Mouse (Mus musculus): ENCODE measurements around the gene Gm16181. TPM values are rescaled to one million over a fixed set of nuclear protein-coding genes. Genes with fewer than 3 reads are reported as not detected.

Gene Gm16181
- polyA plus RNA-seq, 1 experiment from 2014 or later = 0.38 TPM

GRCm38 (mm10) chr17:35262664-35263522, 42.3 kb downstream of the Gm16181 start, which contains the start of gene H2-D1:
TSS of gene H2-D1 (plus strand) at chr17:35262730.
- Histone ChIP-seq H3K36me3 (ENCODE audit: control insufficient read depth, insufficient read depth, low read length) (no peaks in the 10 kb centered on the region), H3K27ac (ENCODE audit: low read length) (no peak within 1 kb of the TSS), H3K9ac (ENCODE audit: low read depth, low read length) (peak within 1 kb of the TSS; percentile 79), H3K4me3 (ENCODE audit: low read depth, low read length) (peak within 1 kb of the TSS; percentile 72), H3K27me3 (ENCODE audit: control insufficient read depth, insufficient read depth, low read depth, low read length) (peaks cover 2% of the 10 kb centered on the region; the same call in 1 of the 2 replicates), H3K4me1 (ENCODE audit: control insufficient read depth, insufficient read depth, low read length) (peaks cover 2% of the 10 kb centered on the region; the same call in 1 of the 2 replicates), H3K9me3 (replicated peaks; ENCODE audit: control insufficient read depth, low read length, poor library complexity, severe bottlenecking) (no peaks in the 10 kb centered on the region), H3K4me2 (ENCODE audit: low read length) (peak within 1 kb of the TSS; percentile 85)
- WGBS = under 1% methylated on average over 58 of the region's 73 CpGs
- peak; percentile 91 for ATAC-seq

DNA sequence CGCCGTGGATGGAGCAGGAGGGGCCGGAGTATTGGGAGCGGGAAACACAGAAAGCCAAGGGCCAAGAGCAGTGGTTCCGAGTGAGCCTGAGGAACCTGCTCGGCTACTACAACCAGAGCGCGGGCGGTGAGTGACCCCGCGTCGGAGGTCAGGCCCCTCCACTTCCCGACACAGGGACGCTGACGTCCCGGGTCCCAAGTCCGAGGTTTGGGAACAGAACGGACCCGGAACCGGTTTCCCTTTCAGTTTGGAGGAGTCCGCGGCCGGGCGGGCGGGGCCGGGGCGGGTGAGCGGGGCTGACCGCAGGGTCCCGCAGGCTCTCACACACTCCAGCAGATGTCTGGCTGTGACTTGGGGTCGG, 42.9 kb downstream of the Gm16181 start:
- Histone ChIP-seq H3K27ac (ENCODE audit: low read length) (no peak overlapping the region), H3K27me3 (ENCODE audit: control insufficient read depth, insufficient read depth, low read depth, low read length) (peaks cover 2% of the 10 kb centered on the region; the same call in 1 of the 2 replicates), H3K9ac (ENCODE audit: low read depth, low read length) (peak overlapping the region; percentile 79), H3K9me3 (replicated peaks; ENCODE audit: control insufficient read depth, low read length, poor library complexity, severe bottlenecking) (no peaks in the 10 kb centered on the region), H3K4me1 (ENCODE audit: control insufficient read depth, insufficient read depth, low read length) (peaks cover 2% of the 10 kb centered on the region; the same call in 1 of the 2 replicates), H3K4me3 (ENCODE audit: low read depth, low read length) (peak overlapping the region; percentile 72), H3K36me3 (ENCODE audit: control insufficient read depth, insufficient read depth, low read length) (no peaks in the 10 kb centered on the region), H3K4me2 (ENCODE audit: low read length) (peak overlapping the region; percentile 85)
- under 1% methylated on average over 31 of the region's 31 CpGs for WGBS
- ATAC-seq = peak; percentile 54; the same call in 1 of the 2 replicates

DNA sequence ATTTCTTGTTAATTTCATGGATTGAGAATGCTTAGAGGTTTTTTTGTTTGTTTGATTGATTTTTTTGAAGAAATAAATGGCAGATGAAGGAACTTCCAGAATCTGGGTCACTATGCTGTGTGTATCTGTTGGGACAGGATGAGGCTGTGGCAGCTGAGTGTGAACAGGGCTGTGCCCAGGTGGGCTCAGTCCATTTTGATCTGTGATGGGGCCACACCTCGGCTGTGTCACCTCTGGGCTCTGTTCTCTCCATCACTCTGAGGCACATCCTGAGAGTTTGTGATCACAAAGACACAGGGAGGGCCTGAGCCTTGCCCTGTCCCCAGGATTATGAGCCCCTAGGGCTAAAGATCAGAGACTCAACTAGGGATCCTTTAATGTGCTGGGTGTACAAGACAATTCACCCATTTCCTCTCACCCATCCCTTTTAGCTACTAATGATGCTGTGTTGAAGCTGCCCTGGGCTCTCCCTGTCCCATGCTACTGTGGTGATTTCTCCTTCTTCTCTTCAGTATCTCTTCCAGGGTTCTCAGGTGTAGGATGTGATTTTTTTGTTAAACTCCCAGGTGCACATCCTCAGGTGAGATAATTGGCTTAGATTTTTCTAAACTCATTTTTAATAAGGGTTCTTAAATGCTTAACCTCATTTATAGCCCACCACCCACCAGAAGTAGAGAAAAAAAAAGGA, 46.9 kb downstream of the Gm16181 start:
- ATAC-seq = no peak
- 85% methylated on average over 1 of the region's 1 CpGs for WGBS
- H3K4me3 ChIP-seq (ENCODE audit: low read depth, low read length) = no peak overlapping the region

DNA sequence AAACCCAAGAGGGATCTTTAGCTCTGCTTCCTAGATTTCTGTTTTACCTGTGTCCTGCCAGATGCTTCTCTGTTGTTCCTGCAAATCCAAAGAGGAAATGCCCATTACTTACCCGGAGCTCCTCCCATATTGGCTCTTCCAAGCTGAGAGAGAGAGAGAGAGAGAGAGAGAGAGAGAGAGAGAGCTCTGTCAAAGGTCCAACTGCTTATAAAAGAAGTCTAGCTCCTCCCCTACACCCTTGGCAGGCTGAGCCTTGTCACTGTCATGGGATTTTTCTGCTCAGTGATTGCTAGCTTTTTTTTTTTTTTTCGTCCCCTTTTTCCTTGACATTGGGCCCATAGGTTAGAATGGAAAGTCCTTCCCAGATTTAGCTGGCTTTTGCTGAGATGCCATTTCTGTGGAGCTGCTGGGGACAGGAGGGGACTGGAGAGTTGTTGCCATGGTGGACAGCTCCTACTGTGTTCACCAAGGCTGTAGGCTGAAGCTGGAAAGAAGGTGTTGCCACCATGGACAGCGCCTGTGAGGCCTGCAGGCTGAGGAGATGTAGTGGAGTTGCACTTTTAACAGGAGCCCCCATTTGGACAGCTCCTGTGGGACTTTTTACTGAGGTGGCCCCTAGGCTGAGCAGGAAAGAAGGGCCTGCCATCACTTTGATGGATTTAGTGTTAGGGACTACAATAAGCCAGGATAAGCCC, 49.2 kb downstream of the Gm16181 start:
- H3K27me3 ChIP-seq (ENCODE audit: control insufficient read depth, insufficient read depth, low read depth, low read length) = no peaks in the 10 kb centered on the region
- H3K9me3 ChIP-seq (replicated peaks; ENCODE audit: control insufficient read depth, low read length, poor library complexity, severe bottlenecking) = 0 out of 2 replicates have a peak, but pooled peaks cover 2% of the 10 kb centered on the region
- WGBS = 19% methylated on average over 3 of the region's 3 CpGs

More for the DNA sequence above, 46.9 kb downstream of the Gm16181 start:
- Histone ChIP-seq H3K9ac (ENCODE audit: low read depth, low read length) (no peak overlapping the region), H3K9me3 (replicated peaks; ENCODE audit: control insufficient read depth, low read length, poor library complexity, severe bottlenecking) (no peaks in the 10 kb centered on the region), H3K4me2 (ENCODE audit: low read length) (no peak overlapping the region), H3K27ac (ENCODE audit: low read length) (no peak overlapping the region), H3K4me1 (ENCODE audit: control insufficient read depth, insufficient read depth, low read length) (peaks cover under 1% of the 10 kb centered on the region; the same call in 1 of the 2 replicates), H3K27me3 (ENCODE audit: control insufficient read depth, insufficient read depth, low read depth, low read length) (no peaks in the 10 kb centered on the region), H3K36me3 (ENCODE audit: control insufficient read depth, insufficient read depth, low read length) (no peaks in the 10 kb centered on the region)

GRCm38 (mm10) chr17:35272249-35272648, 51.6 kb downstream of the Gm16181 start:
- Histone ChIP-seq H3K4me1 (ENCODE audit: control insufficient read depth, insufficient read depth, low read length) (peaks cover 3% of the 10 kb centered on the region; the same call in 1 of the 2 replicates), H3K4me2 (ENCODE audit: low read length) (no peak overlapping the region), H3K36me3 (ENCODE audit: control insufficient read depth, insufficient read depth, low read length) (no peaks in the 10 kb centered on the region), H3K9me3 (replicated peaks; ENCODE audit: control insufficient read depth, low read length, poor library complexity, severe bottlenecking) (0 out of 2 replicates have a peak, but pooled peaks cover 2% of the 10 kb centered on the region), H3K9ac (ENCODE audit: low read depth, low read length) (no peak overlapping the region), H3K4me3 (ENCODE audit: low read depth, low read length) (no peak overlapping the region), H3K27me3 (ENCODE audit: control insufficient read depth, insufficient read depth, low read depth, low read length) (no peaks in the 10 kb centered on the region; the same call in 1 of the 2 replicates), H3K27ac (ENCODE audit: low read length) (no peak overlapping the region)
- WGBS = 71% methylated on average over 3 of the region's 3 CpGs
- ATAC-seq = no peak

More for the DNA sequence above, 49.2 kb downstream of the Gm16181 start:
- no peak overlapping the region for H3K4me3 ChIP-seq (ENCODE audit: low read depth, low read length)
- H3K4me2 ChIP-seq (ENCODE audit: low read length) = no peak overlapping the region
- H3K4me1 ChIP-seq (ENCODE audit: control insufficient read depth, insufficient read depth, low read length) = no peaks in the 10 kb centered on the region; the same call in 1 of the 2 replicates
- H3K36me3 ChIP-seq (ENCODE audit: control insufficient read depth, insufficient read depth, low read length) = no peaks in the 10 kb centered on the region
- no peak overlapping the region for H3K27ac ChIP-seq (ENCODE audit: low read length)
- ATAC-seq = no peak
- H3K9ac ChIP-seq (ENCODE audit: low read depth, low read length) = no peak overlapping the region

Small RNA genes lying within 50 kb of the gene (microRNA-seq; reads per million reads assigned to microRNA genes)
- not detected for gene Mir6973a
- gene Mir6974 = not detected
- gene Mir6975 = 3.4 reads per million, percentile 16 among the genes with 10 or more reads in this experiment
- gene Mir8094 = 0.86 reads per million

Other genes starting within 250 kb of the Gm16181 start
- gene Hspa1a, start 248.7 kb upstream of the Gm16181 start, polyA plus RNA-seq (2015; fragmentation: Nextera tagmentation; extraction: Ambion mirVana) = 13.4 and 19.3 TPM in 2 replicates
- gene Hspa1l, start 248.1 kb upstream of the Gm16181 start, polyA plus RNA-seq (2015; fragmentation: Nextera tagmentation; extraction: Ambion mirVana) = 2.0 and 2.4 TPM in 2 replicates
- 97.2 and 107 TPM in 2 replicates for gene Lsm2, start 239.0 kb upstream of the Gm16181 start, polyA plus RNA-seq (2015; fragmentation: Nextera tagmentation; extraction: Ambion mirVana)
- 54.8 and 56.5 TPM in 2 replicates for gene Vars, start 219.8 kb upstream of the Gm16181 start, polyA plus RNA-seq (2015; fragmentation: Nextera tagmentation; extraction: Ambion mirVana)
- gene Vwa7, start 204.3 kb upstream of the Gm16181 start, polyA plus RNA-seq (2015; fragmentation: Nextera tagmentation; extraction: Ambion mirVana) = 0.16 and 0.26 TPM in 2 replicates
- 0.71 and 1.1 TPM in 2 replicates for gene Sapcd1, start 192.8 kb upstream of the Gm16181 start, polyA plus RNA-seq (2015; fragmentation: Nextera tagmentation; extraction: Ambion mirVana)
- gene Msh5, start 174.1 kb upstream of the Gm16181 start, polyA plus RNA-seq (2015; fragmentation: Nextera tagmentation; extraction: Ambion mirVana) = 1.9 and 2.4 TPM in 2 replicates
- 51.2 and 54.7 TPM in 2 replicates for gene Clic1, start 170.9 kb upstream of the Gm16181 start, polyA plus RNA-seq (2015; fragmentation: Nextera tagmentation; extraction: Ambion mirVana)
- 312 and 341 TPM in 2 replicates for gene Ddah2, start 161.8 kb upstream of the Gm16181 start, polyA plus RNA-seq (2015; fragmentation: Nextera tagmentation; extraction: Ambion mirVana)
- gene Ly6g6c, start 155.4 kb upstream of the Gm16181 start, polyA plus RNA-seq (2015; fragmentation: Nextera tagmentation; extraction: Ambion mirVana) = 0.30 TPM in 1 of 2 replicates, not detected in the other
- 0.12 and 0.15 TPM in 2 replicates for gene Mpig6b, start 154.7 kb upstream of the Gm16181 start, polyA plus RNA-seq (2015; fragmentation: Nextera tagmentation; extraction: Ambion mirVana)
- 0.26 and 0.31 TPM in 2 replicates for gene Ly6g6e, start 143.9 kb upstream of the Gm16181 start, polyA plus RNA-seq (2015; fragmentation: Nextera tagmentation; extraction: Ambion mirVana)
- 0.57 and 1.5 TPM in 2 replicates for gene Ly6g6d, start 142.8 kb upstream of the Gm16181 start, polyA plus RNA-seq (2015; fragmentation: Nextera tagmentation; extraction: Ambion mirVana)
- not detected in 2 replicates for gene Ly6g6f, start 135.2 kb upstream of the Gm16181 start, polyA plus RNA-seq (2015; fragmentation: Nextera tagmentation; extraction: Ambion mirVana)
- gene Abhd16a, start 131.6 kb upstream of the Gm16181 start, polyA plus RNA-seq (2015; fragmentation: Nextera tagmentation; extraction: Ambion mirVana) = 105 and 107 TPM in 2 replicates
- gene Ly6g5c, start 112.6 kb upstream of the Gm16181 start, polyA plus RNA-seq (2015; fragmentation: Nextera tagmentation; extraction: Ambion mirVana) = not detected in 2 replicates
- 1.5 TPM in 2 replicates for gene Ly6g5b, start 105.4 kb upstream of the Gm16181 start, polyA plus RNA-seq (2015; fragmentation: Nextera tagmentation; extraction: Ambion mirVana)
- 24.3 and 26.4 TPM in 2 replicates for gene Gpank1, start 99.4 kb upstream of the Gm16181 start, polyA plus RNA-seq (2015; fragmentation: Nextera tagmentation; extraction: Ambion mirVana)
- 315 and 331 TPM in 2 replicates for gene Csnk2b, start 98.8 kb upstream of the Gm16181 start, polyA plus RNA-seq (2015; fragmentation: Nextera tagmentation; extraction: Ambion mirVana)
- 7.8 and 8.7 TPM in 2 replicates for gene D17H6S53E, start 94.5 kb upstream of the Gm16181 start, polyA plus RNA-seq (2015; fragmentation: Nextera tagmentation; extraction: Ambion mirVana)
- 0.24 and 0.29 TPM in 2 replicates for gene Apom, start 88.8 kb upstream of the Gm16181 start, polyA plus RNA-seq (2015; fragmentation: Nextera tagmentation; extraction: Ambion mirVana)
- 70.5 and 75.7 TPM in 2 replicates for gene Bag6, start 85.7 kb upstream of the Gm16181 start, polyA plus RNA-seq (2015; fragmentation: Nextera tagmentation; extraction: Ambion mirVana)
- 148 and 167 TPM in 2 replicates for gene Prrc2a, start 55.9 kb upstream of the Gm16181 start, polyA plus RNA-seq (2015; fragmentation: Nextera tagmentation; extraction: Ambion mirVana)
- 6.2 and 6.9 TPM in 2 replicates for gene Aif1, start 44.8 kb upstream of the Gm16181 start, polyA plus RNA-seq (2015; fragmentation: Nextera tagmentation; extraction: Ambion mirVana)
- 4.7 and 5.9 TPM in 2 replicates for gene Lst1, start 32.4 kb upstream of the Gm16181 start, polyA plus RNA-seq (2015; fragmentation: Nextera tagmentation; extraction: Ambion mirVana)
- 0.48 and 0.62 TPM in 2 replicates for gene Ltb, start 26.4 kb upstream of the Gm16181 start, polyA plus RNA-seq (2015; fragmentation: Nextera tagmentation; extraction: Ambion mirVana)
- gene Tnf, start 18.8 kb upstream of the Gm16181 start, polyA plus RNA-seq (2015; fragmentation: Nextera tagmentation; extraction: Ambion mirVana) = not detected in 2 replicates
- gene Lta, start 15.5 kb upstream of the Gm16181 start, polyA plus RNA-seq (2015; fragmentation: Nextera tagmentation; extraction: Ambion mirVana) = 0.45 and 1.1 TPM in 2 replicates
- 111 and 139 TPM in 2 replicates for gene Atp6v1g2, start 12.8 kb downstream of the Gm16181 start, polyA plus RNA-seq (2015; fragmentation: Nextera tagmentation; extraction: Ambion mirVana)
- 9.2 and 9.4 TPM in 2 replicates for gene Nfkbil1, start 15.0 kb downstream of the Gm16181 start, polyA plus RNA-seq (2015; fragmentation: Nextera tagmentation; extraction: Ambion mirVana)
- 339 and 357 TPM in 2 replicates for gene Ddx39b, start 20.9 kb downstream of the Gm16181 start, polyA plus RNA-seq (2015; fragmentation: Nextera tagmentation; extraction: Ambion mirVana)
- gene H2-D1, start 41.9 kb downstream of the Gm16181 start, polyA plus RNA-seq (2015; fragmentation: Nextera tagmentation; extraction: Ambion mirVana) = 82.5 and 109 TPM in 2 replicates
- 0.38 and 0.52 TPM in 2 replicates for gene H2-Q1, start 99.6 kb downstream of the Gm16181 start, polyA plus RNA-seq (2015; fragmentation: Nextera tagmentation; extraction: Ambion mirVana)
- gene H2-Q2, start 121.4 kb downstream of the Gm16181 start, polyA plus RNA-seq (2015; fragmentation: Nextera tagmentation; extraction: Ambion mirVana) = 4.4 and 7.6 TPM in 2 replicates
- gene H2-Q4, start 158.8 kb downstream of the Gm16181 start, polyA plus RNA-seq (2015; fragmentation: Nextera tagmentation; extraction: Ambion mirVana) = 0.65 and 0.97 TPM in 2 replicates
- gene H2-Q6, start 204.0 kb downstream of the Gm16181 start, polyA plus RNA-seq (2015; fragmentation: Nextera tagmentation; extraction: Ambion mirVana) = 1.1 and 1.3 TPM in 2 replicates
- gene H2-Q7, start 218.3 kb downstream of the Gm16181 start, polyA plus RNA-seq (2015; fragmentation: Nextera tagmentation; extraction: Ambion mirVana) = 3.8 and 4.6 TPM in 2 replicates
- gene H2-Q10, start 249.3 kb downstream of the Gm16181 start, polyA plus RNA-seq (2015; fragmentation: Nextera tagmentation; extraction: Ambion mirVana) = 0.30 and 0.31 TPM in 2 replicates

Data from midbrain, embryonic 16.5 days (tissue).